Mouse (Mus musculus): Measurements from ENCODE around the gene C2cd4c.

Gene C2cd4c

DNA sequence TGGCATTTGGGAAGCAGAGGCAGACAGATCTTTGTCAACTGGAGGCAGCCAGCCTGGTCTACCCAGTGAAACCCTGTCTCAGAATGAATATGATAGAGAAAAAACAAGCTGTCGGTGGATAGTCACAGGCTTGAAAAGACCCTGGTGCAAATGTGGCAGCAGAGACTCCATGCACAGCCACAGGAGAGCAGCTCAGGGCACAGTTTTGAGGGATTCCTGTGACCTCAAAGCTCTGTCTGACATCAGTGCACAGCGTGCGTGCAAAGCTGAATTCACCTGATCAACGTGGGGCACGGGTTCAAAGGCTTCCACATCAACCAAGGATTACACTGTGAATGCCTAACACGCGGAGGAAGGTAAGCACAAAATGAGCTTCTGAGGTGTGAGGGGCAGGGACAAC is 33.5 kb downstream of the C2cd4c start:
- H3K4me3 ChIP-seq (replicated peaks; ENCODE audit: low read length), result 0 out of 2 replicates have a peak overlapping the region, but pooled peaks have one; percentile 56
- H3K9me3 ChIP-seq (ENCODE audit: low read length), result no peaks in the 10 kb centered on the region
- no peaks in the 10 kb centered on the region for H3K36me3 ChIP-seq (ENCODE audit: insufficient read depth, low read length)
- TF ChIP-seq CTCF (conservative IDR thresholded peaks at IDR 0.05; ENCODE audit: low read length) (no peak), NANOG (IDR thresholded peaks at IDR 0.05; ENCODE audit: borderline replicate concordance, low read length) (no peak)
- peaks cover 41% of the 10 kb centered on the region for H3K4me1 ChIP-seq (replicated peaks; ENCODE audit: low read depth, low read length)
- peaks cover 28% of the 10 kb centered on the region for H3K27me3 ChIP-seq (ENCODE audit: insufficient read depth, low read length)

DNA sequence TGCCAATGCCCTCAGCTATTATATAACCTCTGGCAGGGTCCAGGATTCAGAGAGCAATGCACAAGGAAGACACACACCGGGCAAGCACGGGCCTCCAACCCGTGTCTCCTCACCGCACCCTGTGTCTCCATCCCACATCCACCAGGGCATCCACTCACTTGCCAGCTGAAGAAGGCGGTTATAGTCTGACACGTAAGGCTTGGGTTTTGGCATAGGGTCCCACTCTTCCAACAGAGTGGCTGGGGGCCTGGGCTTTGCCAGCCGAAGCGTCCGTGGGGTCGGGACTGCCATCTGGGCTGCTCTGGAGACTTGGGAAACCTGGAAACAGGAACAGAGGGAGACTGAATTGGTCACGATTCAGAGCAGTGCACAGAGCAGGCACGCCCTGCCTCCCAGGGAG is 34.0 kb downstream of the C2cd4c start:
- TF ChIP-seq POU5F1 (IDR thresholded peaks at IDR 0.05; ENCODE audit: borderline replicate concordance, low read length) (no peak), NANOG (IDR thresholded peaks at IDR 0.05; ENCODE audit: borderline replicate concordance, low read length) (no peak), CTCF (conservative IDR thresholded peaks at IDR 0.05; ENCODE audit: low read length) (no peak)
- Histone ChIP-seq H3K27me3 (ENCODE audit: insufficient read depth, low read length) (peaks cover 25% of the 10 kb centered on the region), H3K36me3 (ENCODE audit: insufficient read depth, low read length) (no peaks in the 10 kb centered on the region), H3K4me3 (replicated peaks; ENCODE audit: low read length) (peak overlapping the region; percentile 56), H3K9me3 (ENCODE audit: low read length) (no peaks in the 10 kb centered on the region), H3K4me1 (replicated peaks; ENCODE audit: low read depth, low read length) (peaks cover 47% of the 10 kb centered on the region)

DNA sequence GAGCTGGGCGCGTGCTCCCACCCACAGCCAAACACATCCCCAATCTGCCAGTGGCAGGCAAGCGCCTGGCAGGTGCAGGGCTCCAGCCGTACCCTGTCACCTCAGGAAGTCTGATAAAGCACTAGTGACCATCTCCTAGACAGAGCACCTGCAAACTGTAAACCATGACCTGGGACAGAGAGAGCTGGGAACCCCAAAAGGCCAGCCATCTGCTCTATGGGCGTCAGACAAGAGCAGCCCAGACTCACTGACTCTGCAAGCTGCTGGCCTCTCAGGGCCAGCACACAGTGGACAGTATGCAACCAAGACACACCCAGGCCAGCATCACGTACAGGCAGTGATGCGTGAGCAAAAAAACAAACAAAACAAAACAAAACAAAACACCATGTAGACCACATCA is 34.9 kb downstream of the C2cd4c start:
- Histone ChIP-seq H3K4me1 (replicated peaks; ENCODE audit: low read depth, low read length) (peaks cover 50% of the 10 kb centered on the region), H3K27me3 (ENCODE audit: insufficient read depth, low read length) (peaks cover 18% of the 10 kb centered on the region), H3K36me3 (ENCODE audit: insufficient read depth, low read length) (no peaks in the 10 kb centered on the region), H3K4me3 (replicated peaks; ENCODE audit: low read length) (no peak overlapping the region), H3K9me3 (ENCODE audit: low read length) (no peaks in the 10 kb centered on the region)
- no peak for TF ChIP-seq POU5F1 (IDR thresholded peaks at IDR 0.05; ENCODE audit: borderline replicate concordance, low read length)
- no peak for TF ChIP-seq NANOG (IDR thresholded peaks at IDR 0.05; ENCODE audit: borderline replicate concordance, low read length)
- no peak for TF ChIP-seq CTCF (conservative IDR thresholded peaks at IDR 0.05; ENCODE audit: low read length)

DNA sequence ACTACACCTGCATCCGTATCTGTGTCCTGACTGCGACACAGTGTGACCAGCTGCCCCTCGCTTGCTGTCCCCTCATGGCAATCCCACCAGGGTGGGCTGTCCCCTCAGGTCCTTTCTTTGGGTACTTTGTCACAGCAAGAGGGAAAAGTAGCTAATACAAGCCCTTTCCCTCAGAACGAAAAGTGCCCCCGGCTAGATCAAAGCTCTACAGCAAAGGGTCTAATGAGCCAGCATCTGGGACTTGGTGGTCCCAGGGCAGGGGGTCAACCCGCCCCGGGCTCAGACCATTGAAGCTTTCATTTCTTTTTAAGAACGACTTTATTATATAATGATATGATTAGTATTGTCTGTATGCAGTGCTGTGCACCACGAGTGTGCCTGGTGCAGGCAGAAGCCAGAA is 35.5 kb downstream of the C2cd4c start:
- H3K4me1 ChIP-seq (replicated peaks; ENCODE audit: low read depth, low read length), result peaks cover 47% of the 10 kb centered on the region
- no peaks in the 10 kb centered on the region for H3K36me3 ChIP-seq (ENCODE audit: insufficient read depth, low read length)
- no peak overlapping the region for H3K4me3 ChIP-seq (replicated peaks; ENCODE audit: low read length)
- no peaks in the 10 kb centered on the region for H3K9me3 ChIP-seq (ENCODE audit: low read length)
- peaks cover 18% of the 10 kb centered on the region for H3K27me3 ChIP-seq (ENCODE audit: insufficient read depth, low read length)
- TF ChIP-seq POU5F1 (IDR thresholded peaks at IDR 0.05; ENCODE audit: borderline replicate concordance, low read length) (no peak), NANOG (IDR thresholded peaks at IDR 0.05; ENCODE audit: borderline replicate concordance, low read length) (no peak), CTCF (conservative IDR thresholded peaks at IDR 0.05; ENCODE audit: low read length) (no peak)

DNA sequence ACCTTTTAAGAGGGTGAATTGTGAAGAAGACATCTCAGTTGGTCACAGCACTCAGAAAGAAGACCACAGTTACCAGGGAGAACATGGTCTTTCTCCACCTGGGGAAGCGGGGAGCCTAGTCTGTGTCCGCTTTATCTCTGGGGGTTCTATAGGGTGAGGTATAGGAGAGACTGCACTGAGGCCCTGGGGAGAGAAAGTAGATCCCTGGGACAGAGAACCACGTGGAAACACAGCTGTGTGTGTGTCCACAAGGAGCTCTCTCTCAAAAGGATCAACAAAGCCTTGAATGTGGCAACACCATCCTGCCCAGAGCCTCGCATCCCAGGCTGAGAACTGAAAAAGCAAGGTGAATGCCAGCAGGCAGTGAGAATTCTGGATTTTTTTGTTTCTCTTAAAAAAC is 36.4 kb downstream of the C2cd4c start:
- H3K4me1 ChIP-seq (replicated peaks; ENCODE audit: low read depth, low read length), result peaks cover 45% of the 10 kb centered on the region
- no peak for TF ChIP-seq CTCF (conservative IDR thresholded peaks at IDR 0.05; ENCODE audit: low read length)
- TF ChIP-seq NANOG (IDR thresholded peaks at IDR 0.05; ENCODE audit: borderline replicate concordance, low read length), result no peak
- TF ChIP-seq POU5F1 (IDR thresholded peaks at IDR 0.05; ENCODE audit: borderline replicate concordance, low read length), result no peak
- no peaks in the 10 kb centered on the region for H3K9me3 ChIP-seq (ENCODE audit: low read length)
- H3K4me3 ChIP-seq (replicated peaks; ENCODE audit: low read length), result no peak overlapping the region
- peaks cover 18% of the 10 kb centered on the region for H3K27me3 ChIP-seq (ENCODE audit: insufficient read depth, low read length)
- no peaks in the 10 kb centered on the region for H3K36me3 ChIP-seq (ENCODE audit: insufficient read depth, low read length)

DNA sequence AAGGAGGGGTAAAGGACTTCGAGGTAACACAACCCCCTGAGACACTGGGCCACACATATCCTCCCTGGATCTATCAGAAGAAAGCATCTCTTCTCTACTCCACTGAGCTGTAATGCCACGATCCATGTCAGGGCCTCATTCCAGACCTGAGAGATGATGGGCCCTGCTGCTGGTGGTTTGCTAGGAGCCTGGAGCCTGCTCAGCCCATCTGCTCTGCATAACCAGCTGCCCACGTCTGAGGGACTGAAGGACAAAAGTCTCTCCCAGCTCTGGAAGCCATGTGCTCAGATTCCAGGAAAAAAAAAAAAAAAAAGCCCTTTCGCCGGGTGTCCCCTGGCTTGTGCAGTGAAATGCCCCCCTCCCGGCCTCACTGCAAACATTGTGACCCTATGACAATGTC is 38.1 kb downstream of the C2cd4c start:
- H3K36me3 ChIP-seq (ENCODE audit: insufficient read depth, low read length), result no peaks in the 10 kb centered on the region
- TF ChIP-seq NANOG (IDR thresholded peaks at IDR 0.05; ENCODE audit: borderline replicate concordance, low read length) (no peak), CTCF (conservative IDR thresholded peaks at IDR 0.05; ENCODE audit: low read length) (no peak), POU5F1 (IDR thresholded peaks at IDR 0.05; ENCODE audit: borderline replicate concordance, low read length) (no peak)
- H3K27me3 ChIP-seq (ENCODE audit: insufficient read depth, low read length), result peaks cover 18% of the 10 kb centered on the region

DNA sequence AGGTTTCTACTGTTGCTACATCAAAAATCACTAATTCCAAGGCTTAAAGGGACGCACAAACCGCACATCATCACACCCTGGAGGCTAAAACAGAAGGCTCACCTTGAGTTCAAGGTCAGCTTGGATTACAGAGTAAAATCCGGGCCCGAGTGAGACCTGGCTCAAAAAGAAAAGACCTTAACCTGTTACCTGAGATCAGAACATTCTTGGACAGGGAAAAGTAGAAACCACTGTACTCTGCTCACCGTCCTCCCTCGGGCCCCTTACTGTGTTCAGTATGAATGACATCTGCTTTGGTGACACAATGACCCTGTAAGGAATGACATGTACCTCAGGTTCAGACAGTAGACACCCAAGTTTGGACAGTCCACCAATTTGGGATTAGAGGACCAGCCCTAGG is 39.0 kb downstream of the C2cd4c start:
- peaks cover 33% of the 10 kb centered on the region for H3K4me1 ChIP-seq (replicated peaks; ENCODE audit: low read depth, low read length)
- H3K9me3 ChIP-seq (ENCODE audit: low read length), result no peaks in the 10 kb centered on the region
- TF ChIP-seq NANOG (IDR thresholded peaks at IDR 0.05; ENCODE audit: borderline replicate concordance, low read length) (no peak), CTCF (conservative IDR thresholded peaks at IDR 0.05; ENCODE audit: low read length) (no peak), POU5F1 (IDR thresholded peaks at IDR 0.05; ENCODE audit: borderline replicate concordance, low read length) (no peak)
- H3K27me3 ChIP-seq (ENCODE audit: insufficient read depth, low read length), result peaks cover 18% of the 10 kb centered on the region
- no peaks in the 10 kb centered on the region for H3K36me3 ChIP-seq (ENCODE audit: insufficient read depth, low read length)
- H3K4me3 ChIP-seq (replicated peaks; ENCODE audit: low read length), result no peak overlapping the region

More for the DNA sequence above, 38.1 kb downstream of the C2cd4c start:
- no peaks in the 10 kb centered on the region for H3K9me3 ChIP-seq (ENCODE audit: low read length)
- H3K4me1 ChIP-seq (replicated peaks; ENCODE audit: low read depth, low read length), result peaks cover 38% of the 10 kb centered on the region
- no peak overlapping the region for H3K4me3 ChIP-seq (replicated peaks; ENCODE audit: low read length)

DNA sequence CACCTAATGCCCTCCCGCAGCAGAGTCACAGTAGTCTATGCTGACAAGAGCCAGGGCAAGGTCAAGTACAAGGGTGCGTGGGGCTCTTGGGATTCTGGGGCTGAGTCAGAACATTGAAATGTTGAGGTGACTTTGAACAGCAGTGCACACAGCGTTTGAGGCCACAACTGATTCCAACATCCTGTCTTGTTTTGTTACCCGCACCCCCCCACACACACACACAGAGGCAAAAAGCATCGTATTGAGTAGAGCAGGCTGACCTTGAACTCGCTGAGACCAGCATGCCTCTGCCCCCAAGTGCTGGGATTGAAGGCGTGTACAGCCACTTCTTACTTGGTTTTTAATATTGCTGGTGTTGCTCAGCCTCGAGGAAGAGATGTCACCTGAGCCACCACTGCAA is 39.5 kb downstream of the C2cd4c start:
- Histone ChIP-seq H3K9me3 (ENCODE audit: low read length) (no peaks in the 10 kb centered on the region), H3K4me3 (replicated peaks; ENCODE audit: low read length) (no peak overlapping the region), H3K4me1 (replicated peaks; ENCODE audit: low read depth, low read length) (peaks cover 29% of the 10 kb centered on the region), H3K36me3 (ENCODE audit: insufficient read depth, low read length) (no peaks in the 10 kb centered on the region), H3K27me3 (ENCODE audit: insufficient read depth, low read length) (peaks cover 15% of the 10 kb centered on the region)
- TF ChIP-seq POU5F1 (IDR thresholded peaks at IDR 0.05; ENCODE audit: borderline replicate concordance, low read length) (no peak), CTCF (conservative IDR thresholded peaks at IDR 0.05; ENCODE audit: low read length) (no peak), NANOG (IDR thresholded peaks at IDR 0.05; ENCODE audit: borderline replicate concordance, low read length) (no peak)

DNA sequence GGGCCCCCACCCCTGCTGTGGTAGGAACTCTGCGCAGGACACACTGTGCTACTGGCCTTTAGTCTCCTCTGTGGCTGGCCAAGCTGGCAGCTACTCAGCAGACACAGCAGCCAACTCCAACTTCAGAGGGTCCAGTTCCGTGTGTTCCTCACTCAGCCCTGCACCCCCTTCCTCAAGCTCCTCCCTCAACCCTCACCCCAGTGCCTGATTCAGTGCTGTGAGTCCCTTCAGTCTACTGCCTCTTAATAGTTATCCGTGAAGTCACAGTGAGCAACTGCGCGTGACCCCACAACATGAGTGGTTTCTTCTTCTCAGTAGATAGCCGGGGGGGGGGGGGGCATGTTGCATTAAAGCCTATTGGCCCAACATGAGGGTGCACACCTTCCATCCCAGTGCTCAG is 40.2 kb downstream of the C2cd4c start:
- peaks cover 21% of the 10 kb centered on the region for H3K4me1 ChIP-seq (replicated peaks; ENCODE audit: low read depth, low read length)
- no peak for TF ChIP-seq CTCF (conservative IDR thresholded peaks at IDR 0.05; ENCODE audit: low read length)
- no peaks in the 10 kb centered on the region for H3K36me3 ChIP-seq (ENCODE audit: insufficient read depth, low read length)
- peaks cover 9% of the 10 kb centered on the region for H3K27me3 ChIP-seq (ENCODE audit: insufficient read depth, low read length)
- no peak overlapping the region for H3K4me3 ChIP-seq (replicated peaks; ENCODE audit: low read length)
- no peaks in the 10 kb centered on the region for H3K9me3 ChIP-seq (ENCODE audit: low read length)

All from E14TG2a.4 (cell line).